Mouse (Mus musculus): ENCODE data around the gene Slc17a9.
A peak's percentile ranks its signal among the peaks of the same experiment; 100 is the strongest.

The Slc17a9 gene

GRCm38 (mm10) chr2:180755896-180756295 is 30.8 kb downstream of the Slc17a9 start:
- DNase-seq = no peak

- DNase-seq = no peak
These were observed 31.7 kb downstream of the Slc17a9 start for GRCm38 (mm10) chr2:180756786-180757185.

DNA sequence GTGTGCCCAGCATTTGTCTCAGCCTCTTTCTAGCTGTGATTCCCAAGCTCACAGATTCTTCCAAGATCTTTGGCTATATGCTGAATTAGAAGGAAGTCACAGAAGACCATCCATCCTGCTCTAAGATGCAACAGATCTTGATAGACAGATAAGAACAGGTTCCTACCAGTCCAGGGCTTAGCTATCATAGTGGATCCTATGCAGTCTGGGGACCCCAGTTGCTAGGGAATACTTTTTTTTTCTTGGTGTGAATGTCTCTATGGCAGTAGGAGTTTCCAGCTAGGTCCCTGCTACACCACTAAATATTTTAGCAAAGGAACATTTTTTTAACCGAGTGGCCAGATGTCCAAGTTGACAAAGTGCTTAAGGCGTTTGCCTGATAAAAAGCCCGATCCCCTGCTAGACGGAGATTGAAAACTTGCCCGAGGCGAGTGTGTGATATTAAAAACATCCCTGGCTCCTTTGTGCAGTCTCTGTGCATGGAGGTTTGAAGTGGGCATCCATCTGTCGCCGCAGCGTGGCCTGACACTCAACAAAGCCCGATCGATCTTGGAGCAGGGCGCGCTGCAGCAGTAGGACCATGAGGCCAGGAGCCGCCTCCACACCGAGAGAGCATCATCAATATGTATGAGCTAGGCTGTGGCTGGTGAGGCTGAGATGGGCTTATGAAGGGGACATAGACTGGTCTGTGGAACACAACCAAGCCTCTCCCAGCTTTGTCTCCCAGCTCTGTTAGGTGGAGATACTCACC is 33.6 kb downstream of the Slc17a9 start:
- DNase-seq = no peak

DNA sequence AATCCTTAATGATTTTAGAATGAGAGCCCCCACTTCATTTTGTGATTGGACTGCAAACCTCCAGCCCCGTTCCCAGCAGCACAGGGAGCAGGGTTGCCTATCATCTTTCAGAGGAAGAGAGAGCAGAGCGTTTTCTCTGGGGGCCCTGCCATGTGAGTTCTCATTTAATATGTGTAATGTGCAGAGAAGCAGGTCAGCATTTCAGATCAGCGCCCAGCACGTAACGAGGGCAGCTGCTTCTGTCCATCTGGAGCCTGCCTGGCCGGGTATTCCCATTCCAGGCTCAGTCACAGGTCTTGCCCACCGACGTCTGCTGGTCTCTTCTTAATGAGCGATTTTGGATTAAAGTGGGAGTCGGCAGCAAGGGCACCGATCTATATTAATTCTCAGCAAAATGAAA is 39.9 kb downstream of the Slc17a9 start:
- DNase-seq = no peak

DNA sequence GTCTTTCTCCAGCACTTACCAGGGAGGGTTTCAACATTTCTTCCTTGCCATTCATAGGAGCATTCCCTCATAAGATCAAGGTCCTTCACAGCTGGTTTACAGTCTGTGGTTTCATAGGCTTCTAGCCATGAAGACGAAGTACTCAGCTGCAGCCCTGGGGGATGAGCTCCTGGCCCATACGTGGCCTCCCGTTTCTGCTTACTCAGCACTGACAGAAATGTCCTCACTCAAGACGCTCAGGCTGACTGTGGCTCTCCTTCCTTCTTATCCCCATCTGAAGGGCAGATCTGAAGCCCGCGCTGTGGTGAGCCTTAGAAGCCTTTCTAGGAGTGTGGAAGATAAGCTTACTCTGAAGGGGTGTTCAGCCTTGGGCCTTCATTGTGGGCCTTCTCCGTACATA is 40.6 kb downstream of the Slc17a9 start:
- no peak for DNase-seq

DNA sequence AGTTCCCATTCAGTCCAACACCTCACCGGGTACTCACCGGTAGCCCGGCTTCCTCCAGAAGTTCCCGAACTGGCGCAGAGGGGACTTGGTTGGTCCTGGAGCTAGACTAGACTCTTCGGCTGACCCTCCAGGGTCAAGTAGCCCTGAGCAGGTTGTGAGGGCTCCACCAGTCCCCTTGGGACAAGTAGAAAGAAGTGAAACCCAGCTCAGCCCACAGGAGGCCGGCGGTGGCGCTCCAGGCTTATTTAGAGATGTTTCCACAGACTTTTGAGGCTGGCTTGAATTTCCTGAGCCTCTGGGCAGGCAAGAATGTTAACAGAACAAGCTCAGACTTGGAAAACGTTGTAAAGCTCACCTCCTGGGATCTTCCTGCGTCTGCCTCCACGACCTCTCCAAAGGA is 50.2 kb downstream of the Slc17a9 start:
- DNase-seq = no peak

DNA sequence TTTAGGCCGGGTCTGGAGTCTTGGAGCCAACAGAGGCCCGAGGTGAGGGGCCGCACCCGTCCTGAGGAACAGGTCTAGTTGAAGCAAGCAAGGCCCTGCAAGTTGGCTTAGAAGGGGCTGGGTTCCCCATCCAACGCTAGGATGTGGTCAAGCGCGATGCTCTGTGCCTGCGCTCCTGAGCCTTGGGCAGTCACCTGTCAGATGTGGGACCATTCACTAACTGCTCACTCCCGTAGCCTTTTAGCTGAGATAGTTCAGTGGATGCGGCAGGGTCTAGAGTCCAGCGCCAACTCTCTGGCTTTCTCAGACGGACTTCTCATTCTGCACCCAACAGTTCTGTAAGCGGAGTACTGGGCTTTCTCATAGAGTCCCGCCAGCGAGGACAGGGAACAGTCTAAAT is 50.6 kb downstream of the Slc17a9 start:
- DNase-seq = no peak

DNA sequence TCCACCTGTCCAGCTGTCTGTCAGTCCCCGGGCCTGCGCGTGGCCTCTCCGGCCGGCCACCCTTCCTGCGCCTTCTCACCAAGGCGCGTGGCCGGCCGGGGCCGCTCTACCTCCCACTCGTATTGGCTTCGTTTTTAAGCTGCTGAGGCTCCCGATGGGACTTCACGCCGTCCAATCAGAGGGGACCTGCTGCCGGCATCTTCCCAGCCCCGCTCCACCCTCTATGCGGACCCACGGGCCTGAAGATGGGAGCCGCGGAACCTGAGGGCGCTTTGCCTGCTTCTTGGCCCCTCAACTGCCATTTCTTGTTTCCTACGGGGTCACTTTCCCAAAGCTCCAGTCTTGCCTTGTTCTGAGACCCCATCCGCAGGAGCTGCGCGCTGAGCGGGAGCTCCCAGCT is 51.7 kb downstream of the Slc17a9 start, which contains the start of gene Bhlhe23:
Gene Bhlhe23, minus strand, starts transcription at position 108 of the 400 bp plus-strand sequence.
- no peak for DNase-seq

- DNase-seq = peak; percentile 42
These were observed 54.4 kb downstream of the Slc17a9 start for GRCm38 (mm10) chr2:180779226-180780104.

- DNase-seq = no peak
These were observed 55.2 kb downstream of the Slc17a9 start for GRCm38 (mm10) chr2:180780282-180780681.

DNA sequence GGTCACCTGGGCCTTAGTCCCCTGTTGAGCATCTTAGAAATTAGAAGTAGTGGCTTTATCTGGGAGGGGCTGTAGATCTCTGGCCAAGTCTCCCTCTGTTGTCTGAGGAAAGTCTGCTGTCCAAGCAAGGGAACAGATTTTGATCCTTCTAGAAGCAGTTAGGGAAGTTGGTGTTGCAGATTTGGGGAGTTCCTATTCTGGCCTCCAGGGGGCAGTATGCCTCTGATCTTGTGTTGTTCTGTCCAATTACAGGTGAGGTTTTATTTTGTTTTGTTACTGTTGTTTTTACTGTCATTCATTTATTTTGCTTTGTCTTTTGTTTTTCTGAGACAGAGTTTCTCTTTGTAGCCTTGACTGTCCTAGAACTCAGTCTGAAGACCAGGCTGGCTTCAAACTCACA is 61.7 kb downstream of the Slc17a9 start:
- DNase-seq = peak; percentile 61

- DNase-seq = no peak
These were observed 62.6 kb downstream of the Slc17a9 start for GRCm38 (mm10) chr2:180787566-180788232.

DNA sequence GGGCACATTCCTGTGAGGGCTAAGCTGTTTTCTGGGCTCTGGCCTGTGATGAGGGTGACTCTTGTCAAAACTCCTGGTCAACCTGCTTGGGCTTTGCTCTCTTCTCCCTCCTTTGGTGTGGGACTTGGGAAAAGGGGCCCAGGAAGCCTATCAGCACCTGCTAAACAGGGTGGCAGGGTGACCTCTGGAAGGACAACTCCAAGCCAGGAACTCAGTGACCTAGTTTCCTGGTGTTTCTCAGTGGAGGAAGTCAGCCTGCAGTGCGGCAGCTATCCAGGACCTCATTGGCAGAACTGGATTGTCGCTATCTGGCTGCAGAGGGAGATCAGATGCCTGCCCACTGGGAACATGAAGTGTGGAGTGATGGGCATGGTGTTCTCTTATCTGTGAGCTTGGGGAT is 63.3 kb downstream of the Slc17a9 start:
- peak; percentile 51 for DNase-seq

- DNase-seq = peak; percentile 67
These were observed 63.8 kb downstream of the Slc17a9 start for GRCm38 (mm10) chr2:180788843-180789242.

DNA sequence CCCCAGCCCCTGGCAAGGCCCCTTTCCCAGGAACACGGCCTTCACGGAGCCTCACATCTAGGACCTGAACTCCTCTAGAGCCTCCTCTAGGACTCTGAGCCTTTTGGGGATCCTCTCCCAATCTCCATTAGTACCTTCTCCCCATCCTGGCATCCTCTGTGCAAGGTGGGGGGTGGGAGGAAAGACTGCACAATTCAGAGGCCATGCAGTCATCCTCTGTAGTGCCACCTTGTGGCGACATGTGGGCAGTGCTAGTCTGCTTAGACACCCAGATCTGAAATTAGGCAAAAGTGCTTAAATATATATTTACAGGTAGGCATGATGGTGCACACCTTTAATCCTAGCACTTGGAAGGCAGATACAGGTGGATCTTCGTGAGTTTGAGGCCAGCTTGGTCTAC is 66.6 kb downstream of the Slc17a9 start:
- peak; percentile 66 for DNase-seq
